Mouse (Mus musculus) lung, adult 2 months (tissue): Measurements from ENCODE around the gene Slc2a4. TPM values are rescaled to one million over a fixed set of nuclear protein-coding genes. Genes with fewer than 3 reads are reported as not detected.

Source experiments
- DNase-seq: peaks from one replicate; pipeline ENCODE4 v3.0.0; 2022
- H3K4me1 ChIP-seq: fragments of 200-500 bp; 2 replicates; pipeline ENCODE4 v1.6.1; 2011; ENCODE audit warnings: low read length; ENCODE audit not compliant: control insufficient read depth, insufficient read depth
- H3K4me3 ChIP-seq: fragments of 200-500 bp; replicated peaks from 2 replicates; pipeline ENCODE3; 2011; ENCODE audit warnings: low read depth, mild to moderate bottlenecking, control low read depth, low read length; ENCODE audit errors: extremely low read depth
- CTCF ChIP-seq: fragments of 200-500 bp; IDR thresholded peaks from 2 replicates; pipeline ENCODE4 v1.5.1; 2011; ENCODE audit warnings: mild to moderate bottlenecking, low read length, control low read depth; ENCODE audit not compliant: insufficient read depth
- POLR2A ChIP-seq: fragments of 200-500 bp; IDR thresholded peaks from 2 replicates; pipeline ENCODE4 v1.6.1; 2011; ENCODE audit warnings: low read depth, mild to moderate bottlenecking, control low read depth, low read length, borderline replicate concordance; ENCODE audit errors: extremely low read depth
- WGBS: fragments of 180-500 bp; shearing (Covaris S2); methylation state at CpG from one replicate; pipeline ENCODE4 v1.1.7; 2018; 5-methylcytosine and 5-hydroxymethylcytosine counted together
- polyA plus RNA-seq: library from polyadenylated mRNA; depleted of rRNA; stranded (reverse); fragments of >200 nt; gene quantifications from 2 replicates; pipeline ENCODE4 v1.2.3, GENCODE M21; 2012; rRNA removed

Slc2a4 gene
- polyA plus RNA-seq, 1 experiment: 40.4 TPM

DNA sequence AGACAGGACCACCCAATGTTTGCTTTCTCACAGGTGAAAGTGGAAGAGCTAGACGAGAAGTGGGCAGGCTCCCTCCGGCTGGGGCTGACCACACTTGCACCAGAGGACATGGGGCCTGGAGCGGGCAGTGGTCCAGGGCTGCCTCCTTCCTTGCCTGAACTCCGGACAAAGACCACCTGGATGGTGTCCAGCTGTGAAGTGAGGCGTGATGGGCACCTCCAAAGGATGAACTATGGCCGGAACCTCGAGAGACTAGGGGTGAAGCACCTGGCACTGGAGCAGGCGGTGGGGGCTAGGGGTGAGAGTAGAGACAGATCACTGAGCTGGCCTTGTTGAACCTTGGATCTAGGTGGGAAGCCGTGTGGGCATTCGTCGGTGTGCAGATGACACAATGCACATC lies 39.3 kb downstream of the Slc2a4 start:
- TF ChIP-seq CTCF: no peak
- TF ChIP-seq POLR2A: no peak
- peaks cover 5% of the 10 kb centered on the region for H3K4me1 ChIP-seq
- WGBS: 92% methylated on average over 11 of the region's 11 CpGs
- H3K4me3 ChIP-seq: no peak overlapping the region
- DNase-seq: no peak

DNA sequence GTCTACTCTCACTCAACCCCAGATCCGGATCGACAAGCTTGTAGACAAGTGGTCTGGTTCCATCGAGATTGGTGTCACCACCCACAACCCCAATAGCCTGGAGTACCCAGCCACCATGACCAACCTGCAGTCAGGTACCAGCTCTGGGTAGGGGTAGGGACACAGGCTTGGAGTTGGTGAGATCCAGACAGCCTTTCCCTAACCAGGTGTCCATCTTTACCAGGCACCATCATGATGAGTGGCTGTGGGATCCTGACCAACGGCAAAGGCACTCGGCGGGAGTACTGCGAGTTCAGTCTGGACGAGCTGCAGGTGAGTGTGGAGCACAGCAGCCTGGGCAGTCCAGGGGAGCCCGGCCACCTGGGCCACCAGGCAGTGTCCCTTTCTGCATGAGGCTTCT lies 43.7 kb downstream of the Slc2a4 start:
- TF ChIP-seq CTCF: no peak
- TF ChIP-seq POLR2A: no peak
- no peak for DNase-seq
- Histone ChIP-seq H3K4me3 (no peak overlapping the region), H3K4me1 (peaks cover 3% of the 10 kb centered on the region; the same call in 1 of the 2 replicates)
- 93% methylated on average over 9 of the region's 9 CpGs for WGBS

GRCm38 (mm10) chr11:69902972-69903371 lies 45.0 kb downstream of the Slc2a4 start:
- Histone ChIP-seq H3K4me1 (peaks cover 3% of the 10 kb centered on the region; the same call in 1 of the 2 replicates), H3K4me3 (no peak overlapping the region)
- DNase-seq: no peak
- 84% methylated on average over 13 of the region's 13 CpGs for WGBS
- TF ChIP-seq POLR2A: no peak
- no peak for TF ChIP-seq CTCF

GRCm38 (mm10) chr11:69901993-69902392 lies 46.0 kb downstream of the Slc2a4 start:
- WGBS: under 1% methylated on average over 39 of the region's 39 CpGs
- TF ChIP-seq CTCF (no peak), POLR2A (no peak)
- peak overlapping the region; percentile 77 for H3K4me3 ChIP-seq
- peaks cover 3% of the 10 kb centered on the region; the same call in 1 of the 2 replicates for H3K4me1 ChIP-seq
- DNase-seq: no peak

GRCm38 (mm10) chr11:69901406-69901846 lies 46.6 kb downstream of the Slc2a4 start:
- Histone ChIP-seq H3K4me3 (peak overlapping the region; percentile 77), H3K4me1 (peaks cover 3% of the 10 kb centered on the region; the same call in 1 of the 2 replicates)
- TF ChIP-seq CTCF (no peak), POLR2A (peak; percentile 89; the same call in 1 of the 2 replicates)
- WGBS: under 1% methylated on average over 42 of the region's 42 CpGs
- DNase-seq: peak; percentile 91

DNA sequence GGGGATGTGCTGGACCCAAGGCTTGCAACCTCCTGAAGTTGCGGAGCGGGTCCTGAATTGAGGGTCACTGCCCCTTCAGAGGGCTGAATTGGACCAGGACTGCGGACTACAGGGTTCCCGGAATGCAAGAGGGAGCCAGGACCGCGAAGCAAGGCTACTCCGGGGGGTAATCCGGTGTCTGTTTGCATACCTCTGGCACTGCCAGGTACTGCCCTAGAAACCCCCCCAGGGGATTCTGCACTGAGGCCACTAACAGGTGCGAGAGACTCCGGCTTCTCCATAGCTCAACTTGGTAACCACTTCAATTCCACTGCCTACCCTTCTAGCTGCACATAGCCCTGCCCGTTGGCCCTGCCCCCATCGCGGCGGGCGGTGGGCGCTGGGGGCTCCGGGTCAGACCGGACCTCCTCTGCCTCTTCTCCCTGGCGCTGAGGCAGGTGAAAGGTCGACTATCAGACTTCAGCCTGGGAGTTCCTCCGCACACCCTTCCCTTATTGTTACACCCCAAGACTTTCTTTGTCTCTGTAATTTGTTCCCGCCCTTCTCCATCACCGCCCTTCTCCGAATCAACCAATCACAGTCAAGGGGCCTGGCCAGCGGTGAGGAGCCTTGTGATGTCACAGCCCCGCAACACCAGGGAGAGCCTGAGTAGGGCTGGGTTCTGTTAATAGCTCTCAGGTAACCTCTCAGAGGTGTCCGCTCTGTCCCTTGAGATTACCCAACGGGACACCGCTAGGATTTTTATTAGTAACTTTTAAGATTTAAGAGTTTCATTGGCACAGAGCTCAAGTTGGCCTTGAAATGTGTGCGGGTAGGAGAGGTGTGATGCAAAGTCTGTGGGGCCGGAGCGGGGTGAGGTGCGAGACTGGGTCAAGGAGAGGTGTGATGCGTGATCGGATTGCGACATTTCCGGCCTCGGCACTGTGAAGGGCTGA lies 47.2 kb downstream of the Slc2a4 start, which contains the start of the genes 2810408A11Rik and Neurl4:
TSS of gene 2810408A11Rik (minus strand) at position 517 of the 935 bp plus-strand sequence.
TSS of gene Neurl4 (plus strand) at position 602 of the 935 bp plus-strand sequence.
- peaks cover 3% of the 10 kb centered on the region; the same call in 1 of the 2 replicates for H3K4me1 ChIP-seq
- peak; percentile 74; the same call in 1 of the 2 replicates for TF ChIP-seq POLR2A
- TF ChIP-seq CTCF: no peak
- H3K4me3 ChIP-seq: peak within 1 kb of the TSS; percentile 77
- peak; percentile 86 for DNase-seq
- under 1% methylated on average over 38 of the region's 38 CpGs for WGBS

DNA sequence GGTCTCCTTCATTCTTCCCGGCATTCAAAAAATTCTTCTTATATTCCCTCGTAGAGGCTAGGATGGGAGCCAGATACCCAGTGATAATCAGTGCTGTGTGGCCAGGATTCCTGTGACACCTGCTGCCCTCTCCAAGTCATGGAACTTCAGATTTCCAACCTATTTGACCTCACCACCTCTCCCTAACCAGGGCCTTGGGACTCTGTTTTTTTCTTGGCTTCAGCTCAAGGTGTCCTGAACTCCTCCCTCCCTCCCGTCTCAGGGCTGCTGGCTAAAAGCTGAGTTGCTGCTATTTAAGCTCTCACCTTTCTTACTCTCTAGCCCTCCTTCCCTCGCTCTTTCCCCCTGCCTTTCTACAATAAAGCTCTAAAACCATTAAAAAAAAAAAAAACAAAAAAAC lies 48.1 kb downstream of the Slc2a4 start:
- TF ChIP-seq CTCF (no peak), POLR2A (no peak)
- Histone ChIP-seq H3K4me1 (peaks cover 3% of the 10 kb centered on the region; the same call in 1 of the 2 replicates), H3K4me3 (no peak overlapping the region)
- 33% methylated on average over 4 of the region's 4 CpGs for WGBS
- no peak for DNase-seq

GRCm38 (mm10) chr11:69895291-69895690 lies 52.7 kb downstream of the Slc2a4 start, which contains the start of gene Acap1:
Gene Acap1 (minus strand): TSS chr11:69895539.
- DNase-seq: no peak
- H3K4me1 ChIP-seq: 0 out of 2 replicates have a peak, but pooled peaks cover 1% of the 10 kb centered on the region
- 61% methylated on average over 4 of the region's 4 CpGs for WGBS
- TF ChIP-seq POLR2A: no peak
- TF ChIP-seq CTCF: no peak
- peak within 1 kb of the TSS; percentile 54 for H3K4me3 ChIP-seq

- Histone ChIP-seq H3K4me3 (peak overlapping the region; percentile 54), H3K4me1 (no peaks in the 10 kb centered on the region)
- no peak for DNase-seq
- WGBS: 66% methylated on average over 5 of the region's 5 CpGs
- TF ChIP-seq POLR2A (no peak), CTCF (no peak)
These were observed 53.3 kb downstream of the Slc2a4 start for GRCm38 (mm10) chr11:69894671-69895070.

Other genes starting within 250 kb of the Slc2a4 start
- 32.0 and 51.1 TPM in 2 replicates for gene Polr2a, start 189.6 kb downstream of the Slc2a4 start, polyA plus RNA-seq
- gene Slc35g3, start 186.2 kb downstream of the Slc2a4 start, polyA plus RNA-seq: 1.4 and 2.3 TPM in 2 replicates
- 104 and 106 TPM in 2 replicates for gene Zbtb4, start 182.3 kb downstream of the Slc2a4 start, polyA plus RNA-seq
- gene Chrnb1, start 152.2 kb downstream of the Slc2a4 start, polyA plus RNA-seq: 31.5 and 38.0 TPM in 2 replicates
- gene Fgf11, start 146.3 kb downstream of the Slc2a4 start, polyA plus RNA-seq: 6.9 and 8.0 TPM in 2 replicates
- 9.4 and 9.5 TPM in 2 replicates for gene Tmem102, start 142.6 kb downstream of the Slc2a4 start, polyA plus RNA-seq
- gene Gm39566, start 132.9 kb downstream of the Slc2a4 start, polyA plus RNA-seq: not detected in 2 replicates
- gene Spem2, start 129.7 kb downstream of the Slc2a4 start, polyA plus RNA-seq: not detected in 2 replicates
- 0.15 and 0.41 TPM in 2 replicates for gene Spem1, start 126.0 kb downstream of the Slc2a4 start, polyA plus RNA-seq
- gene Nlgn2, start 110.4 kb downstream of the Slc2a4 start, polyA plus RNA-seq: 32.3 and 42.0 TPM in 2 replicates
- 151 and 173 TPM in 2 replicates for gene Tmem256, start 109.7 kb downstream of the Slc2a4 start, polyA plus RNA-seq
- gene Plscr3, start 101.8 kb downstream of the Slc2a4 start, polyA plus RNA-seq: 192 and 225 TPM in 2 replicates
- gene Tnk1, start 89.5 kb downstream of the Slc2a4 start, polyA plus RNA-seq: 14.4 and 17.4 TPM in 2 replicates
- not detected in 2 replicates for gene Tmem95, start 70.2 kb downstream of the Slc2a4 start, polyA plus RNA-seq
- 12.6 and 19.1 TPM in 2 replicates for gene Kctd11, start 66.8 kb downstream of the Slc2a4 start, polyA plus RNA-seq
- gene Acap1, start 52.6 kb downstream of the Slc2a4 start, polyA plus RNA-seq: 11.2 and 14.3 TPM in 2 replicates
- 0.65 and 1.4 TPM in 2 replicates for gene 2810408A11Rik, start 47.2 kb downstream of the Slc2a4 start, polyA plus RNA-seq
- 47.7 and 58.1 TPM in 2 replicates for gene Neurl4, start 47.1 kb downstream of the Slc2a4 start, polyA plus RNA-seq
- gene Gps2, start 34.3 kb downstream of the Slc2a4 start, polyA plus RNA-seq: 104 and 112 TPM in 2 replicates
- 216 and 372 TPM in 2 replicates for gene Eif5a, start 26.2 kb downstream of the Slc2a4 start, polyA plus RNA-seq
- gene Ybx2, start 12.4 kb downstream of the Slc2a4 start, polyA plus RNA-seq: 4.6 and 6.7 TPM in 2 replicates
- 60.5 and 63.7 TPM in 2 replicates for gene Cldn7, start 16.6 kb upstream of the Slc2a4 start, polyA plus RNA-seq
- 88.3 and 102 TPM in 2 replicates for gene Ctdnep1, start 33.0 kb upstream of the Slc2a4 start, polyA plus RNA-seq
- gene Elp5, start 34.3 kb upstream of the Slc2a4 start, polyA plus RNA-seq: 38.5 and 53.8 TPM in 2 replicates
- gene Gabarap, start 43.0 kb upstream of the Slc2a4 start, polyA plus RNA-seq: 333 and 615 TPM in 2 replicates
- gene Phf23, start 47.6 kb upstream of the Slc2a4 start, polyA plus RNA-seq: 15.0 and 22.9 TPM in 2 replicates
- 16.7 and 20.8 TPM in 2 replicates for gene Dvl2, start 52.4 kb upstream of the Slc2a4 start, polyA plus RNA-seq
- gene Acadvl, start 67.2 kb upstream of the Slc2a4 start, polyA plus RNA-seq: 63.1 and 88.6 TPM in 2 replicates
- gene Dlg4, start 68.8 kb upstream of the Slc2a4 start, polyA plus RNA-seq: 28.0 and 33.7 TPM in 2 replicates
- 2.4 and 4.9 TPM in 2 replicates for gene Asgr1, start 105.9 kb upstream of the Slc2a4 start, polyA plus RNA-seq
- 0.51 and 0.52 TPM in 2 replicates for gene Asgr2, start 144.5 kb upstream of the Slc2a4 start, polyA plus RNA-seq
- 12.1 and 17.7 TPM in 2 replicates for gene Mgl2, start 182.1 kb upstream of the Slc2a4 start, polyA plus RNA-seq
- 4.0 and 4.2 TPM in 2 replicates for gene Clec10a, start 208.0 kb upstream of the Slc2a4 start, polyA plus RNA-seq